Mouse (Mus musculus): ENCODE measurements around the gene Srd5a3.

- TF ChIP-seq POLR2A (IDR thresholded peaks at IDR 0.05; ENCODE audit: control insufficient read depth, low read depth, low read length) (no peak), CTCF (IDR thresholded peaks at IDR 0.05; ENCODE audit: control insufficient read depth, insufficient read depth, insufficient replicate concordance, low read depth, low read length) (no peak)
These were observed 14.5 kb downstream of the Srd5a3 start for GRCm38 (mm10) chr5:76154434-76155165.

Data from testis, adult 2 months (tissue).